Mouse (Mus musculus) Patski (cell line): Measurements from ENCODE around the gene Sec31a. TPM values are rescaled to one million over a fixed set of nuclear protein-coding genes. Genes with fewer than 3 reads are reported as not detected.
"Not testable (repeated sequence)": the region's sequence is repeated elsewhere in the genome, so short reads cannot be mapped to it uniquely, and the experiment has no call there.

Source experiments
- ATAC-seq: fragments of 100-300 bp; one replicate; pipeline ENCODE4 v1.8.0; 2021
- CTCF ChIA-PET: fragments of 350-600 bp; sonication (Branson Sonifier 250); formaldehyde crosslinking; loops from one replicate; lab custom pipeline; 2022; ENCODE audit warnings: inconsistent platforms; lab: Charles Lee
- POLR2A ChIA-PET: fragments of 350-600 bp; sonication (Branson Sonifier 250); formaldehyde crosslinking; loops from one replicate; lab custom pipeline; 2022; ENCODE audit warnings: antibody characterized with exemption, inconsistent platforms; lab: Charles Lee
- DNase-seq: peaks from one replicate; pipeline ENCODE4 v3.0.0-alpha.2; 2011; ENCODE audit warnings: low read depth, low spot score
- H3K27me3 ChIP-seq: fragments of 371-371 bp; one replicate; pipeline ENCODE4 v1.5.1; 2021
- CTCF ChIP-seq: fragments of 100-300 bp; IDR thresholded peaks from one replicate; pipeline ENCODE4 v1.5.1; 2021
- in situ Hi-C: fragments of 300-500 bp; cut with MboI; formaldehyde crosslinking; loops from 3 replicates; pipeline ENCODE4 v1.11.1; 2018; ENCODE audit warnings: low pct_unique_long_range_greater_than_20kb, mixed read lengths
- polyA plus RNA-seq: library from polyadenylated mRNA; unstranded; gene quantifications from one replicate; pipeline ENCODE4 v1.2.3, GENCODE M21; 2021

Gene Sec31a
- polyA plus RNA-seq, 1 experiment from 2014 or later, result 223 TPM

DNA sequence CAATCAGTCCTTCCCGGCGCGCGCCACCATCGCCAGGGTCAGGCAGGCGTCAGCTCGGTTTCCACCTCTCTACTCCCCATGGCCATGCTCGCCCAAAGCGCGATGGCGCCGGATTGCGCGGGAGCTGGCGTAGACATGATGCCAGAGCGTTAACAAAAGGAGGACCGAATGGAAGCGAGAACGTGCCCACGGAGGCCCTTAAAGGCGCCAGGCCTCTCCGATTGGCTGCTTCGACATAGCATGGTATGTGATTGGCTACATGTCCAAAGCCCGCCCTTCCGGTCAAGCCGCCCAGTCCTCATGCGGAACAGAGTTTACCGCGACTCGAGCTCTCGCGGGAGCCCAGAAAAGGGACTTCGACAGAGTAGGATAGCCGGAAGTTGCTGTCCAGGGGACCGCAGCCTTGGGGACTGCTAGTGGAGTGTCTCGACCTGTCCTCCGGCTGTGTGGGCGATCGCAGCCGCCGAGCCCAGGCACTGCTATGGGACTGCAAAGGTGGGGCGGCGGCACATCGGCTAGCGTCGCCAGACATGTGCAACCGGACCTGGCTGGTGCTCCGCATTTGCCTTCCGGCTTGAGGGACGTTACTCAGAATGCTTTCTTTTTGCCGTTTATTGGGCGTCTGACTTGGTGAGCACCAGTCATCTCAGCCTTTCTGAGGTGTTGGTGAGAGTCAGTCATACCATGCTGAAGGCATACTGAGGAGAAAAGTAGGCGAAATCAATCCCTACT, 13.5 kb upstream of the Sec31a start:
- TF ChIP-seq CTCF, result no peak
- ATAC-seq (peak; percentile 96), DNase-seq (peak; percentile 95)
- in situ Hi-C loops, result loop anchor here (5.0 kb wide), 1 partner anchor 88 kb away; the partner anchor contains the start of gene Cops4
- POLR2A ChIA-PET, result interaction anchor here (0.9 to 4.0 kb wide), 10 partner anchors 9 to 89 kb away, joined by 3 to 34 read pairs (median 4); partner anchors contain the start of genes Cops4 and Sec31a
- no peaks in the 10 kb centered on the region for H3K27me3 ChIP-seq
- CTCF ChIA-PET, result interaction anchor here (1.0 to 1.6 kb wide), 5 partner anchors 11 to 51 kb away, joined by 3 to 5 read pairs (median 4); no protein-coding TSS in a partner anchor

DNA sequence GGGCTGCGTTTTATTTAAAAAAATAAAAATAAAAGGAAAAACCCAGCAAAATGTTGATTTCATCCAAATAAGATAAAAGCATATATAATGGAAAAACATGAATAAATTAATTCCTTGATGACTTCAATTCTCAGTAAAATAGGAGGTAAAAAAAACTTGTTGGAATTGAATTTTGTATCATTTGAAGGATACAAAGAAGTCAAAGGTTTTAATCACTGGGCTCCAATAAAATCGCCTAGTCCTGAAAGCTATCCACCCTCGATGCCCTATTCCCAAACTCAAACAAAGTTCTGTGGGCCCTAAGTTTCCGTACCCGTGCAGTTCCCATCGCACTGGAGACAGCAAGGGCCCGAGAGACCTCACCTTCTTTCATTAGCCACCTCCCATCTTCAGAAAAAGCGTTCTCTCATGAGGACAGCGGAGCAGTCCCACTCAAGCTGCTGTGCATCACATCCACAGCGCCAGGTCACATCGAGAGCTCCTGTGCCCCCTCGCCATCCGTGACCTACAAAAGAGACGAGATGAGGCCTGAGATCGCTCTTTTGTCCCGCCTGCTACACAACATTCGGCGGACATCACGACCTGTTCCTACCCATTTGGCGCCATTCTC, 12.8 kb upstream of the Sec31a start:
- no peak for TF ChIP-seq CTCF
- POLR2A ChIA-PET, result interaction anchor here (1.3 to 4.0 kb wide), 6 partner anchors 9 to 70 kb away, joined by 3 to 34 read pairs (median 6); partner anchors contain the start of gene Sec31a
- CTCF ChIA-PET, result interaction anchor here (0.8 to 1.6 kb wide), 4 partner anchors 10 to 52 kb away, joined by 3 to 4 read pairs (median 3); no protein-coding TSS in a partner anchor
- in situ Hi-C loops, result no loop called here
- H3K27me3 ChIP-seq, result no peaks in the 10 kb centered on the region
- DNase-seq (no peak), ATAC-seq (peak; percentile 61)

DNA sequence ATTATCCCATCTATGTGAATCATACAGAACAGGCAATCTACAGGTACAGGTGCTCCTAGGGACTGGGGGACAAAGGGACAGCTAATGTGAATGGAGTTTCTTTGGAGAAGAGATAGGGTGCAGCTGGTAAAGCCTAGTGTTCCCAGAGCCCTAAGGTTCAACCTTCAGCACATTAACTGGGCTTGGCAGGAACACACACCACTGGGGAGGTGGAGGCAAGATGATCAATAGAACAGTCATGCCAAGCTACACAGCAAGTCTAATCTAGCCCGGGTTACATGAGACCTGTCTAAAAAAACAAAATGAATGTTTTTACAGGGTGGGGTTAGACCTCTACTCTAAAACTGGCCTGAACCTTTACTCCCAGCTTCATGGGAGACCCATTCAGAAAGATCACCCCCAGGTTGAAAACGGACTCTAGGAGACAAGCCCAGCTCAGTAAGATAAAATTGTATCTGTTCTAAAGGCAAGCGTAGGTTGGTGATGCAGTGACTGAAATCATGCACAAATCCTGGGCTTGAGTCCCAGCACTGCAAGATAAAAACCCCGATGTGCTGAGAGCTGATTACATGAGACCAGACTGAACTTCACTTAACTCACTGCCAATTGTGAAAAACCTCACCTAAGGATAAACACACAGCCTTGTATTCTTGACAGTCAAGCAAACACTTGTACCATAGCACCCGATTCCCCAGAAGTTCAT, 12.1 kb upstream of the Sec31a start:
- CTCF ChIA-PET, result interaction anchor here (0.8 to 1.3 kb wide), 4 partner anchors 10 to 14 kb away, joined by 3 read pairs; no protein-coding TSS in a partner anchor

DNA sequence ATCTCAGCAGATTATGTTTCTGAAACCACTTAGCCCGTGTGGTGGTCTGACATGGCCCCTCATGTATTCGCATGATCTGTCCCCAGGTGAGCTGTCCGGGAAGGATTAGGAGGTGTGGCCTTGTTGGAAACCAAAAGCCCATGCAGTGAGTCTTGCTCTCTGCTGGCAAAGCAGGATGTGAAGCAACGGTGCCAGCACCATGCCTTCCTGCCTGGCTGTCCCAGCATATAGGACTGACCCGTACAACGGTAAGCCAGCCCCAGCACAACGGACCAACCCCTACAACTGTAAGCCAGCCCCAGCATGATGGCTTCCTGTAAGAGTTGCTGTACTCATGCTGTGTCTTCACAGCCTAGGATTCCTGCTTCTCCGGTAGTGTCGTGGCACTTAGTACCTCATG, 11.2 kb upstream of the Sec31a start:
- no peak for TF ChIP-seq CTCF
- ChIA-PET CTCF (interaction anchor here (0.9 kb wide), 1 partner anchor 13 kb away, joined by 3 read pairs; no protein-coding TSS in a partner anchor), POLR2A (interaction anchor here (4.0 kb wide), 1 partner anchor 9 kb away, joined by 34 read pairs; the partner anchor contains the start of gene Sec31a)
- no peaks in the 10 kb centered on the region for H3K27me3 ChIP-seq
- DNase-seq (no peak), ATAC-seq (no peak)
- in situ Hi-C loops, result no loop called here

More for the DNA sequence above, 12.1 kb upstream of the Sec31a start:
- no peak for TF ChIP-seq CTCF
- DNase-seq (no peak), ATAC-seq (no peak)
- no peaks in the 10 kb centered on the region for H3K27me3 ChIP-seq
- POLR2A ChIA-PET, result interaction anchor here (1.6 to 4.0 kb wide), 3 partner anchors 10 to 15 kb away, joined by 5 to 34 read pairs (median 6); partner anchors contain the start of gene Sec31a
- in situ Hi-C loops, result no loop called here

DNA sequence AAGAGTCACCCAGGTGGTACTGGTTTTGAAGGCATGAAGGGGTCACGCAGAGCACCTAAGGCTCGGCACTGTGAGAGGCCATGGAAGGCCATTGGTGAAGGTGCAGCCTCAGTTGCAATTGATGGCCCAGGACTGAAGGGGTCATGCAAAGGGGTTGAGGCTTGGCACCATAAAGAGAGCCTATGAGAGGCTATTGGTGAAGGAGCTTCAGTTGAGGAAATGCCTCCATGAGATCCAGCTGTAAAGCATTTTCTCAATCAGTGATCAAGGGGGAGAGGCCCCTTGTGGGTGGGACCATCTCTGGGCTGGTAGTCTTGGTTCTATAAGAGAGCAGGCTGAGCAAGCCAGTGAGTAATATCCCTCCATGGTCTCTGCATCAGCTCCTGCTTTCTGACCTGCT, 9.8 kb upstream of the Sec31a start:
- in situ Hi-C loops, POLR2A ChIA-PET, CTCF ChIA-PET, DNase-seq, H3K27me3 ChIP-seq, ATAC-seq: not testable (repeated sequence)

DNA sequence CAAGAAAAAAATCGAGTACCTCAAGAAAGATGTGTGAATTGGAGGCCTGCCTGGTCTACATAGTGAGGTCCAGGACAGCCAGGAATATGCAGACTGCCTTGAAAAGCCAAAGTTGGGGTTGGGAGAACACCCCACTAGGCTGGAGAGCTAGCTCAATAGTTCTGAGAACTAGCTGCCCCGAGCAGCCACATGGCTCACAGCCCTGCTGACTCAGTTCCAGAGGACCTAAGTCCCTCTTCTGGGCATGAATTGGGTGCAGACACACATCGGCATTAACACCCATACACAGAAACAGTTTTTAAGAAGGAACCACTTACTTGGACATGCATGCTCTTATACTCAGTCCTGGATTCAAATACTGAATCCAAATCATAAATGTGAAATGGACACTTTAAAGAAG, 8.2 kb upstream of the Sec31a start:
- H3K27me3 ChIP-seq, result no peaks in the 10 kb centered on the region
- POLR2A ChIA-PET, result interaction anchor here (1.2 kb wide), 1 partner anchor 41 kb away, joined by 3 read pairs; no protein-coding TSS in a partner anchor
- CTCF ChIA-PET, result interaction anchor here (2.2 kb wide), 1 partner anchor 112 kb away, joined by 6 read pairs; no protein-coding TSS in a partner anchor
- ATAC-seq (no peak), DNase-seq (no peak)
- in situ Hi-C loops, result no loop called here
- no peak for TF ChIP-seq CTCF

DNA sequence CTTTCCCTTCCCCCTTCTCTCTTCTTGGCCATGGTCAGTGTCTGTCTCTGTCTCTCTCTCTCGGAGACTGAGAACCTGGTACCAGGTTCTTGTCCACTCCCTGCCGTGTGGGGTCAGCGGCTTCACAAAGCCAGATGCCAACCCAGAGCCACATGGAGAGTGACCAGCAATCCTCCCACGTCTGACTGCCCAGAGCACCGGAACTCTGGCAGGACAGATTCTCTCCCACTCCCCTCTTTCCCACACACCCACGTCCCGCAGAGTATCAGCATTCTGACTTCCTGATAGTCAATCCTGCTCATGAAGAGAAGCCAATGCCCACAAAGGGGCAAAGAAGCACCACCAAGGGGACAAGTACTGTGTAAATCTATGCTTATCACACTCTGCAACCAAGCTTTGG, 7.6 kb upstream of the Sec31a start:
- DNase-seq (no peak), ATAC-seq (no peak)
- ChIA-PET POLR2A (interaction anchor here (1.2 kb wide), 1 partner anchor 40 kb away, joined by 3 read pairs; no protein-coding TSS in a partner anchor), CTCF (interaction anchor here (2.2 kb wide), 1 partner anchor 113 kb away, joined by 6 read pairs; no protein-coding TSS in a partner anchor)
- TF ChIP-seq CTCF, result no peak
- in situ Hi-C loops, result no loop called here
- no peaks in the 10 kb centered on the region for H3K27me3 ChIP-seq

DNA sequence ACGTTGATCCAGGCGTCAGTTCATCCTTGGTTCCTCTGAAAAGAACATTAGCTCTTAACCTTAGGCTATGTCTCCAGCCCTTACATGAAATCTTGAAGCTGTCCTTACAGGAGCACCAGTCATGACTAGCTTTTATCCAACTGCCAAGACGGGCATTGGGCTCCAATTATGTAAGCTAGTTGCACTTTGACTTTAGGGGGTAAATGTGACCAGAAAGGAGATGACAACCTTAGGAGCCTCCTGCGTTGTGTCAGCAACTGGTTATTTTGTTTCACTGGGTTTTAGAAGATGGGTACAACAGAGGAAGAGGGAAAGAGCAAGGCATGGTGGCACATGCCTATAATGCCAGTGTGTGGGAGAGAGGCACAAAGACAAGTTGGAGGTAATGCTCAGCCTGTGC, 2.8 kb upstream of the Sec31a start:
- ChIA-PET POLR2A (interaction anchor here (1.7 to 4.9 kb wide), 2 partner anchors 10 to 100 kb away, joined by 5 to 34 read pairs; partner anchors contain the start of gene Cops4), CTCF (interaction anchor here (0.7 to 2.2 kb wide), 5 partner anchors 10 to 86 kb away, joined by 3 to 5 read pairs (median 4); no protein-coding TSS in a partner anchor)
- no peak for TF ChIP-seq CTCF
- in situ Hi-C loops, result no loop called here
- DNase-seq, result no peak
- ATAC-seq, result no peak
- H3K27me3 ChIP-seq, result no peaks in the 10 kb centered on the region

DNA sequence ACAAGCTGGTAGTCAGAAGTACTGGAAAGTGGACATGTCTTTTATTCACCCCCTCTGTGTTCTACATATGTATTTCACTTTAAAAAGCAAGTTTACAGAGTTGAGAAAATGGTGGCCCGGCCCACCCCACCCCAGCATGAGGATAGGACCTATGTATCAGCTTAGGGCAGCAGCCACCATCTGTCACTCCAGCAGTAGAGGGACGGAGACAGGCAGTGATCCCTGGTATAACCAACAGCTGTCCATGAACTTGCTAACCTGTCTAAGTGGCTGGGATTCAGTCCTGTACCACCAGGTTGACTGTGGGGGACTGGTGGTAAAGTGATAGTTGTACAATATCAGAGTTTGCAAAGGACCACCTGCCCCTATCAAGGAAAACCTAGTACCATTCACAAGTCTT, 2.0 kb upstream of the Sec31a start:
- no peak for TF ChIP-seq CTCF
- no peak for DNase-seq
- H3K27me3 ChIP-seq, result no peaks in the 10 kb centered on the region
- POLR2A ChIA-PET, result interaction anchor here (0.6 to 4.9 kb wide), 4 partner anchors 11 to 401 kb away, joined by 3 to 34 read pairs (median 4); partner anchors contain the start of gene Cops4
- no peak for ATAC-seq
- CTCF ChIA-PET, result interaction anchor here (1.0 to 2.2 kb wide), 4 partner anchors 10 to 87 kb away, joined by 3 to 5 read pairs (median 4); no protein-coding TSS in a partner anchor
- in situ Hi-C loops, result no loop called here
